9 mouse cellular contexts compared by ENCODE assay signal in the genomic region with DNA sequence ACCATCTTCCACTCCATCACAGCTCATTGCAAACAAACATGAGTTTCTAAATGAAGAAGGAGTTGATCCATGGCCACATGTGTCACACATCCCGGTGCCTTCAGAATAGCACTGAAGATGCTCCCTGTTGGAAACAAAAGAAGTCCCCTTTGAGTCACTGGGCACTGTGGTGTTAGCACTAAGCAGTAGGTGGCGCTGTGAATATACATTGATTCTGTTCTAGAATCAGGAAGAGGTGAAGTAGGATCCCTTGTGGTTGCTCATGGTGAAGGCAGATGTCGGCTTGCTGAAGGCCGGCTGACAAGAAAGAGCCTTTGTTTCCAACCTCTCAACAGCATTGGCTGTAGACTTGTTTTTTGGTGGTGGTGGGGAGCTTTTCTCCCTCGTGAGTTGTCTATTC.
DNase-seq lines count a peak whose midpoint lies in the region; ATAC-seq and TF ChIP-seq lines count a peak whose summit lies in the region.
"Had no signal": no experiment of that assay in that cellular context is flagged by ENCODE, and none has a peak within 500 bp of the region (broad histone marks: within the 10 kb centered on the region; RNA-seq: fewer than 3 reads in every experiment).

No protein-coding gene starts in this region.

- no peak overlapping the region for H3K4me2 ChIP-seq in hindbrain, embryonic 11.5 days (replicated peaks; ENCODE audit: low read depth, low read length)
- no peak overlapping the region for H3K4me2 ChIP-seq in hindbrain, embryonic 13.5 days
- H3K4me2 ChIP-seq: embryonic facial prominence, embryonic 13.5 days had no signal

- H3K4me1 ChIP-seq in hindbrain, embryonic 11.5 days (replicated peaks; ENCODE audit: control insufficient read depth, insufficient read depth, low read length) = no peaks in the 10 kb centered on the region
- H3K4me1 ChIP-seq in hindbrain, embryonic 13.5 days (replicated peaks) = 0 out of 2 replicates have a peak, but pooled peaks cover 3% of the 10 kb centered on the region
- H3K4me1 ChIP-seq in E14TG2a.4 (replicated peaks; ENCODE audit: low read depth, low read length) = no peaks in the 10 kb centered on the region
- H3K4me1 ChIP-seq: embryonic facial prominence, embryonic 13.5 days had no signal

- peak; percentile 67 for TF ChIP-seq CTCF in E14TG2a.4 (conservative IDR thresholded peaks at IDR 0.05; ENCODE audit: low read length)

- no peaks in the 10 kb centered on the region for H3K27me3 ChIP-seq in hindbrain, embryonic 11.5 days (ENCODE audit: control insufficient read depth, insufficient read depth, low read length)
- H3K27me3 ChIP-seq in hindbrain, embryonic 13.5 days = no peaks in the 10 kb centered on the region
- 0 out of 2 replicates have a peak, but pooled peaks cover 3% of the 10 kb centered on the region for H3K27me3 ChIP-seq in E14TG2a.4 (ENCODE audit: insufficient read depth, low read length)
- H3K27me3 ChIP-seq: embryonic facial prominence, embryonic 13.5 days had no signal

- WGBS in hindbrain, embryonic 11.5 days = 25% methylated on average over 5 of the region's 5 CpGs
- 21% methylated on average over 5 of the region's 5 CpGs for WGBS in hindbrain, embryonic 13.5 days

- H3K9me3 ChIP-seq in hindbrain, embryonic 11.5 days (ENCODE audit: control insufficient read depth, low read length) = no peaks in the 10 kb centered on the region
- no peaks in the 10 kb centered on the region for H3K9me3 ChIP-seq in hindbrain, embryonic 13.5 days
- no peaks in the 10 kb centered on the region for H3K9me3 ChIP-seq in E14TG2a.4 (ENCODE audit: low read length)
- H3K9me3 ChIP-seq: embryonic facial prominence, embryonic 13.5 days had no signal

- ATAC-seq in hindbrain, embryonic 11.5 days (ENCODE audit: low FRiP score) = no peak
- ATAC-seq in hindbrain, embryonic 13.5 days (ENCODE audit: low FRiP score) = no peak
- no peak for ATAC-seq in inflammation-experienced regulatory T-cells, adult 6 months

- peak; percentile 69 for DNase-seq in hindbrain, embryonic 11.5 days (ENCODE audit: low spot score)
- peak; percentile 28 for DNase-seq in adipocyte (ENCODE audit: low spot score)
- peak; percentile 35 for DNase-seq in fibroblast of lung, adult 2 months (ENCODE audit: low read depth)
- peak; percentile 8 to 27 for DNase-seq in layer of hippocampus, postnatal 36 days
- peak; percentile 67 for DNase-seq in mesoderm, embryonic 11.5 days (ENCODE audit: low read depth, low spot score)

- no peak overlapping the region for H3K27ac ChIP-seq in hindbrain, embryonic 11.5 days (ENCODE audit: low read depth, low read length)
- H3K27ac ChIP-seq in hindbrain, embryonic 13.5 days = no peak overlapping the region
- H3K27ac ChIP-seq: embryonic facial prominence, embryonic 13.5 days had no signal

- no peak overlapping the region for H3K4me3 ChIP-seq in hindbrain, embryonic 11.5 days (ENCODE audit: low read depth, low read length)
- no peak overlapping the region for H3K4me3 ChIP-seq in hindbrain, embryonic 13.5 days
- no peak overlapping the region for H3K4me3 ChIP-seq in E14TG2a.4 (replicated peaks; ENCODE audit: low read length)
- H3K4me3 ChIP-seq: embryonic facial prominence, embryonic 13.5 days had no signal

- no peaks in the 10 kb centered on the region for H3K36me3 ChIP-seq in hindbrain, embryonic 11.5 days (ENCODE audit: control insufficient read depth, insufficient read depth, low read length)
- H3K36me3 ChIP-seq in hindbrain, embryonic 13.5 days = no peaks in the 10 kb centered on the region
- no peaks in the 10 kb centered on the region for H3K36me3 ChIP-seq in E14TG2a.4 (ENCODE audit: insufficient read depth, low read length)
- H3K36me3 ChIP-seq: embryonic facial prominence, embryonic 13.5 days had no signal

- no peak overlapping the region for H3K9ac ChIP-seq in hindbrain, embryonic 11.5 days (ENCODE audit: low read depth, low read length)
- no peak overlapping the region for H3K9ac ChIP-seq in hindbrain, embryonic 13.5 days
- H3K9ac ChIP-seq: embryonic facial prominence, embryonic 13.5 days had no signal

Comparison
In these comparisons a context has a peak if more than half of its experiments do, and no peak if none do; other contexts are left out.
1. DNase-seq: peak in every context shown above with its lines; median percentile 69 in hindbrain, embryonic 11.5 days; 67 in mesoderm, embryonic 11.5 days; 35 in fibroblast of lung, adult 2 months; 28 in adipocyte; 18 in layer of hippocampus, postnatal 36 days.